Mouse (Mus musculus): ENCODE measurements around the gene Mrto4. TPM values are rescaled to one million over a fixed set of nuclear protein-coding genes. Genes with fewer than 3 reads are reported as not detected.
"Not testable (repeated sequence)": the region's sequence is repeated elsewhere in the genome, so short reads cannot be mapped to it uniquely, and the experiment has no call there.

Mrto4 gene
- polyA plus RNA-seq (2014; fragmentation: Nextera tagmentation; extraction: Ambion mirVana) = 241 and 259 TPM in 2 replicates

- under 1% methylated on average over 63 of the region's 64 CpGs for WGBS
- Histone ChIP-seq H3K36me3 (ENCODE audit: control insufficient read depth, insufficient read depth, low read length) (peaks cover 30% of the 10 kb centered on the region), H3K4me1 (replicated peaks; ENCODE audit: control insufficient read depth, insufficient read depth, low read length) (peaks cover 14% of the 10 kb centered on the region), H3K27me3 (replicated peaks; ENCODE audit: control insufficient read depth, insufficient read depth, low read length) (no peaks in the 10 kb centered on the region), H3K4me2 (peak within 1 kb of the TSS; percentile 86), H3K9ac (ENCODE audit: low read depth, low read length) (peak within 1 kb of the TSS; percentile 72), H3K27ac (ENCODE audit: low read depth, low read length) (peak within 1 kb of the TSS; percentile 93), H3K4me3 (ENCODE audit: low read depth, low read length) (peak within 1 kb of the TSS; percentile 68), H3K9me3 (ENCODE audit: control insufficient read depth, low read length) (no peaks in the 10 kb centered on the region)
- DNase-seq (ENCODE audit: low spot score) (peak; percentile 85), ATAC-seq (replicated peaks; ENCODE audit: low FRiP score) (peak; percentile 90)
These were observed at the start of gene Mrto4, which contains the start of the genes Emc1 and Ubr4 for GRCm38 (mm10) chr4:139351931-139352711. Mrto4 (minus strand) TSS chr4:139352576. Emc1 (plus strand) TSS chr4:139352587. Ubr4 (plus strand) TSS chr4:139352609.

- Histone ChIP-seq H3K4me3 (ENCODE audit: low read depth, low read length) (no peak overlapping the region), H3K9ac (ENCODE audit: low read depth, low read length) (no peak overlapping the region), H3K9me3 (ENCODE audit: control insufficient read depth, low read length) (no peaks in the 10 kb centered on the region), H3K36me3 (ENCODE audit: control insufficient read depth, insufficient read depth, low read length) (peaks cover 62% of the 10 kb centered on the region), H3K27ac (ENCODE audit: low read depth, low read length) (no peak overlapping the region), H3K4me1 (replicated peaks; ENCODE audit: control insufficient read depth, insufficient read depth, low read length) (no peaks in the 10 kb centered on the region), H3K4me2 (no peak overlapping the region), H3K27me3 (replicated peaks; ENCODE audit: control insufficient read depth, insufficient read depth, low read length) (no peaks in the 10 kb centered on the region)
- DNase-seq (ENCODE audit: low spot score) = no peak
- WGBS = 87% methylated on average over 5 of the region's 5 CpGs
- no peak for ATAC-seq (replicated peaks; ENCODE audit: low FRiP score)
These were observed 48.1 kb upstream of the Mrto4 start for GRCm38 (mm10) chr4:139400487-139400886.

GRCm38 (mm10) chr4:139395431-139395830 lies 43.1 kb upstream of the Mrto4 start:
- peaks cover 77% of the 10 kb centered on the region for H3K36me3 ChIP-seq (ENCODE audit: control insufficient read depth, insufficient read depth, low read length)
- H3K4me1 ChIP-seq (replicated peaks; ENCODE audit: control insufficient read depth, insufficient read depth, low read length) = no peaks in the 10 kb centered on the region
- no peak overlapping the region for H3K27ac ChIP-seq (ENCODE audit: low read depth, low read length)
- H3K4me3 ChIP-seq (ENCODE audit: low read depth, low read length) = no peak overlapping the region
- 0 out of 2 replicates have a peak, but pooled peaks have one; percentile 31 for ATAC-seq (replicated peaks; ENCODE audit: low FRiP score)
- no peaks in the 10 kb centered on the region for H3K9me3 ChIP-seq (ENCODE audit: control insufficient read depth, low read length)
- H3K27me3 ChIP-seq (replicated peaks; ENCODE audit: control insufficient read depth, insufficient read depth, low read length) = no peaks in the 10 kb centered on the region
- no peak for DNase-seq (ENCODE audit: low spot score)
- H3K9ac ChIP-seq (ENCODE audit: low read depth, low read length) = no peak overlapping the region
- 56% methylated on average over 2 of the region's 2 CpGs for WGBS
- no peak overlapping the region for H3K4me2 ChIP-seq

- Histone ChIP-seq H3K36me3 (ENCODE audit: control insufficient read depth, insufficient read depth, low read length) (peaks cover 44% of the 10 kb centered on the region), H3K9me3 (ENCODE audit: control insufficient read depth, low read length) (no peaks in the 10 kb centered on the region), H3K27ac (ENCODE audit: low read depth, low read length) (no peak overlapping the region), H3K4me3 (ENCODE audit: low read depth, low read length) (no peak overlapping the region), H3K9ac (ENCODE audit: low read depth, low read length) (no peak overlapping the region), H3K4me1 (replicated peaks; ENCODE audit: control insufficient read depth, insufficient read depth, low read length) (peaks cover 16% of the 10 kb centered on the region), H3K27me3 (replicated peaks; ENCODE audit: control insufficient read depth, insufficient read depth, low read length) (no peaks in the 10 kb centered on the region), H3K4me2 (no peak overlapping the region)
- DNase-seq (ENCODE audit: low spot score) (no peak), ATAC-seq (replicated peaks; ENCODE audit: low FRiP score) (no peak)
- 88% methylated on average over 4 of the region's 4 CpGs for WGBS
These were observed 37.2 kb upstream of the Mrto4 start for GRCm38 (mm10) chr4:139389557-139389956.

GRCm38 (mm10) chr4:139386869-139387319 lies 34.5 kb upstream of the Mrto4 start:
- Histone ChIP-seq H3K4me3 (ENCODE audit: low read depth, low read length) (no peak overlapping the region), H3K9me3 (ENCODE audit: control insufficient read depth, low read length) (no peaks in the 10 kb centered on the region), H3K4me1 (replicated peaks; ENCODE audit: control insufficient read depth, insufficient read depth, low read length) (peaks cover 28% of the 10 kb centered on the region), H3K27me3 (replicated peaks; ENCODE audit: control insufficient read depth, insufficient read depth, low read length) (no peaks in the 10 kb centered on the region), H3K4me2 (peak overlapping the region; percentile 10; the same call in 1 of the 2 replicates), H3K9ac (ENCODE audit: low read depth, low read length) (no peak overlapping the region), H3K36me3 (ENCODE audit: control insufficient read depth, insufficient read depth, low read length) (peaks cover 22% of the 10 kb centered on the region), H3K27ac (ENCODE audit: low read depth, low read length) (peak overlapping the region; percentile 37; the same call in 1 of the 2 replicates)
- WGBS = 60% methylated on average over 6 of the region's 6 CpGs
- ATAC-seq (replicated peaks; ENCODE audit: low FRiP score) (no peak), DNase-seq (ENCODE audit: low spot score) (no peak)

GRCm38 (mm10) chr4:139385841-139386240 lies 33.5 kb upstream of the Mrto4 start:
- H3K4me1 ChIP-seq (replicated peaks; ENCODE audit: control insufficient read depth, insufficient read depth, low read length) = peaks cover 29% of the 10 kb centered on the region
- H3K9ac ChIP-seq (ENCODE audit: low read depth, low read length); DNase-seq (ENCODE audit: low spot score); H3K4me3 ChIP-seq (ENCODE audit: low read depth, low read length); H3K27me3 ChIP-seq (replicated peaks; ENCODE audit: control insufficient read depth, insufficient read depth, low read length); H3K9me3 ChIP-seq (ENCODE audit: control insufficient read depth, low read length); H3K4me2 ChIP-seq; H3K27ac ChIP-seq (ENCODE audit: low read depth, low read length); ATAC-seq (replicated peaks; ENCODE audit: low FRiP score): not testable (repeated sequence)
- 82% methylated on average over 5 of the region's 5 CpGs for WGBS
- H3K36me3 ChIP-seq (ENCODE audit: control insufficient read depth, insufficient read depth, low read length) = peaks cover 12% of the 10 kb centered on the region

- no peaks in the 10 kb centered on the region for H3K27me3 ChIP-seq (replicated peaks; ENCODE audit: control insufficient read depth, insufficient read depth, low read length)
These were observed 29.9 kb upstream of the Mrto4 start for GRCm38 (mm10) chr4:139382231-139382630.

GRCm38 (mm10) chr4:139381452-139381845 lies 29.1 kb upstream of the Mrto4 start:
- peaks cover 3% of the 10 kb centered on the region; the same call in 1 of the 2 replicates for H3K36me3 ChIP-seq (ENCODE audit: control insufficient read depth, insufficient read depth, low read length)
- H3K27ac ChIP-seq (ENCODE audit: low read depth, low read length) = peak overlapping the region; percentile 63; the same call in 1 of the 2 replicates
- no peaks in the 10 kb centered on the region for H3K9me3 ChIP-seq (ENCODE audit: control insufficient read depth, low read length)
- peak overlapping the region; percentile 67 for H3K9ac ChIP-seq (ENCODE audit: low read depth, low read length)
- H3K4me2 ChIP-seq = peak overlapping the region; percentile 62
- H3K27me3 ChIP-seq (replicated peaks; ENCODE audit: control insufficient read depth, insufficient read depth, low read length) = no peaks in the 10 kb centered on the region
- ATAC-seq (replicated peaks; ENCODE audit: low FRiP score) = no peak
- peaks cover 18% of the 10 kb centered on the region for H3K4me1 ChIP-seq (replicated peaks; ENCODE audit: control insufficient read depth, insufficient read depth, low read length)
- DNase-seq (ENCODE audit: low spot score) = no peak
- 30% methylated on average over 4 of the region's 4 CpGs for WGBS
- peak overlapping the region; percentile 71 for H3K4me3 ChIP-seq (ENCODE audit: low read depth, low read length)

More at GRCm38 (mm10) chr4:139382231-139382630, 29.9 kb upstream of the Mrto4 start:
- DNase-seq (ENCODE audit: low spot score) (no peak), ATAC-seq (replicated peaks; ENCODE audit: low FRiP score) (no peak; the same call in 1 of the 2 replicates)
- Histone ChIP-seq H3K27ac (ENCODE audit: low read depth, low read length) (peak overlapping the region; percentile 46), H3K36me3 (ENCODE audit: control insufficient read depth, insufficient read depth, low read length) (no peaks in the 10 kb centered on the region; the same call in 1 of the 2 replicates), H3K4me2 (peak overlapping the region; percentile 62), H3K9me3 (ENCODE audit: control insufficient read depth, low read length) (no peaks in the 10 kb centered on the region), H3K4me1 (replicated peaks; ENCODE audit: control insufficient read depth, insufficient read depth, low read length) (peaks cover 24% of the 10 kb centered on the region), H3K9ac (ENCODE audit: low read depth, low read length) (peak overlapping the region; percentile 63), H3K4me3 (ENCODE audit: low read depth, low read length) (peak overlapping the region; percentile 71)
- 38% methylated on average over 7 of the region's 7 CpGs for WGBS

All from liver, embryonic 11.5 days (tissue).